Mouse (Mus musculus) gastrocnemius, adult 8-10 months (tissue): ENCODE results near the gene Apba2. TPM values are rescaled to one million over a fixed set of nuclear protein-coding genes. Genes with fewer than 3 reads are reported as not detected.

Experiments
- DNase-seq, 2 experiments: peaks; one replicate each; pipeline ENCODE4 v3.0.0; 2022; ENCODE audit warnings: low spot score in 2 of 2
- total RNA-seq, 4 experiments: library from RNA; stranded (reverse); gene quantifications; 2 replicates each; pipeline ENCODE4 v1.2.4; 2022

Apba2 gene
- total RNA-seq, 4 experiments from 2014 or later, result 0.31 to 0.32 TPM; not detected in 2

- no peak for DNase-seq
These were observed 221.8 kb downstream of the Apba2 start for GRCm38 (mm10) chr7:64723313-64723712.

- DNase-seq, result no peak
These were observed 222.9 kb downstream of the Apba2 start for GRCm38 (mm10) chr7:64724409-64724808.

- no peak for DNase-seq
These were observed 224.6 kb downstream of the Apba2 start for GRCm38 (mm10) chr7:64725967-64726695.

GRCm38 (mm10) chr7:64728181-64728591 lies 226.7 kb downstream of the Apba2 start:
- no peak for DNase-seq

- DNase-seq, result no peak
These were observed 227.3 kb downstream of the Apba2 start for GRCm38 (mm10) chr7:64728816-64729215.

- DNase-seq, result no peak
These were observed 228.3 kb downstream of the Apba2 start for GRCm38 (mm10) chr7:64729785-64730184.

GRCm38 (mm10) chr7:64739131-64739530 lies 237.6 kb downstream of the Apba2 start:
- DNase-seq, result no peak

GRCm38 (mm10) chr7:64741333-64742307 lies 240.1 kb downstream of the Apba2 start:
- DNase-seq, result peak; percentile 9 to 15

GRCm38 (mm10) chr7:64743610-64744009 lies 242.1 kb downstream of the Apba2 start:
- no peak for DNase-seq

- DNase-seq, result no peak
These were observed 250.0 kb downstream of the Apba2 start for GRCm38 (mm10) chr7:64751465-64751864.

- no peak for DNase-seq
These were observed 250.6 kb downstream of the Apba2 start for GRCm38 (mm10) chr7:64752133-64752532.

GRCm38 (mm10) chr7:64753678-64754077 lies 252.2 kb downstream of the Apba2 start:
- DNase-seq, result no peak

GRCm38 (mm10) chr7:64754161-64754560 lies 252.7 kb downstream of the Apba2 start:
- no peak for DNase-seq

GRCm38 (mm10) chr7:64755141-64755540 lies 253.6 kb downstream of the Apba2 start:
- DNase-seq, result no peak

GRCm38 (mm10) chr7:64765595-64765994 lies 264.1 kb downstream of the Apba2 start:
- DNase-seq, result no peak

GRCm38 (mm10) chr7:64769768-64770167 lies 268.3 kb downstream of the Apba2 start:
- DNase-seq, result no peak

GRCm38 (mm10) chr7:64770779-64771390 lies 269.4 kb downstream of the Apba2 start:
- DNase-seq, result no peak

GRCm38 (mm10) chr7:64773465-64773864 lies 272.0 kb downstream of the Apba2 start:
- no peak for DNase-seq

- DNase-seq, result no peak
These were observed 275.4 kb downstream of the Apba2 start for GRCm38 (mm10) chr7:64776708-64777489.

GRCm38 (mm10) chr7:64779501-64779900 lies 278.0 kb downstream of the Apba2 start:
- no peak for DNase-seq

GRCm38 (mm10) chr7:64785040-64785439 lies 283.5 kb downstream of the Apba2 start:
- DNase-seq, result no peak
